Mouse (Mus musculus): ENCODE measurements around the gene Bmpr2. TPM values are rescaled to one million over a fixed set of nuclear protein-coding genes. Genes with fewer than 3 reads are reported as not detected.
A peak's percentile ranks its signal among the peaks of the same experiment; 100 is the strongest.

Bmpr2 gene
- polyA plus RNA-seq, 1 experiment from 2014 or later = 12.5 TPM

DNA sequence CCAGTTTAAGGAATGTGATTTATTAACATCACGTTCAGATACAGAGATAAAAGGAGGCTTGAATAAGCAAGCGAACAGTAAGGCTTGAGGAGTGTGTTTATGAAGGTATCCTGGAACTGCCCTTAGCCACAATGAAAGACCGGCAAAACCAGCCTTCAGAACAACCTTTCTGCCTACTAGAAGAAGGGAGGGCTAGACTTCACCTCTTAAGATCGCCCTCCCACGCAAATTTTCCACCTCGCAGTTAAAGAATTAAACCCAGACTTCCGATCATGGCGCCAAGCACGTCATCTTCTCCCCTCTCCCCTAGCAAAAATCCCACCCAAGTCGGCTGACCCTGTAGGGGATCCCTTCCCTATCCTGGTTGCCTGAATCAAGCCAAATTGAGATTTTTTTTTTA is 992 bp upstream of the Bmpr2 start:
- Histone ChIP-seq H3K4me3 (replicated peaks) (peak overlapping the region; percentile 95), H3K27ac (peak overlapping the region; percentile 99), H3K36me3 (replicated peaks) (no peaks in the 10 kb centered on the region), H3K9me3 (no peaks in the 10 kb centered on the region), H3K4me1 (peaks cover 12% of the 10 kb centered on the region), H3K9ac (peak overlapping the region; percentile 96), H3K4me2 (peak overlapping the region; percentile 75), H3K27me3 (no peaks in the 10 kb centered on the region)
- 3% methylated on average over 10 of the region's 10 CpGs for WGBS
- no peak for ATAC-seq (ENCODE audit: low FRiP score)

DNA sequence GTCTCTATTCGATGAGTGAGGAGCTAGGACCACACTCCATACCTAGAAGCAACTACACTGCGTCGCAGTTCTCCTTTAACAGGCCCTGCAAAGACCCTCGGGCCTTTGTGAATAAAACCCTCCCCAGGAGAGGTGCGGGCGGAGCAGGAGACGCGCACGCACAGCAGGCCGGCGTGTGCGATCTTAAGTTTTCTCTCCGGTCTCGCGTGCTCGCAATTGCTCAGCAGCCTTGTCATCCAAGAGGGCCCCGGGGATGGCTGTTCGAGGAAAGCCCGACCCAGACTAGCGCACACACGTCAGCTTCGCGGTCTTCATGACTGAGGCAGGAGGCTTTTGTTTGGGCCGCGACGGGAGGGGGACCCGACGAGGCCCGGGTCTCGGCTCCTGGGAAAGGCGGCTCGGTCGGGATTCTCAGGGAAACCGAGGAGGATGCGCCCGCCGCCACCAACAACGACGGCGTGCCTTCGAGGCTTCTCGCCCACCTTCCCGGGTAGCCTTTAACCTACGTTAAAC is 493 bp upstream of the Bmpr2 start:
- H3K4me3 ChIP-seq (replicated peaks) = peak overlapping the region; percentile 95
- ATAC-seq (ENCODE audit: low FRiP score) = peak; percentile 66
- H3K27ac ChIP-seq = peak overlapping the region; percentile 99
- H3K4me1 ChIP-seq = peaks cover 13% of the 10 kb centered on the region
- no peaks in the 10 kb centered on the region for H3K9me3 ChIP-seq
- no peaks in the 10 kb centered on the region for H3K27me3 ChIP-seq
- H3K36me3 ChIP-seq (replicated peaks) = no peaks in the 10 kb centered on the region
- peak overlapping the region; percentile 96 for H3K9ac ChIP-seq
- H3K4me2 ChIP-seq = peak overlapping the region; percentile 75
- under 1% methylated on average over 44 of the region's 44 CpGs for WGBS

DNA sequence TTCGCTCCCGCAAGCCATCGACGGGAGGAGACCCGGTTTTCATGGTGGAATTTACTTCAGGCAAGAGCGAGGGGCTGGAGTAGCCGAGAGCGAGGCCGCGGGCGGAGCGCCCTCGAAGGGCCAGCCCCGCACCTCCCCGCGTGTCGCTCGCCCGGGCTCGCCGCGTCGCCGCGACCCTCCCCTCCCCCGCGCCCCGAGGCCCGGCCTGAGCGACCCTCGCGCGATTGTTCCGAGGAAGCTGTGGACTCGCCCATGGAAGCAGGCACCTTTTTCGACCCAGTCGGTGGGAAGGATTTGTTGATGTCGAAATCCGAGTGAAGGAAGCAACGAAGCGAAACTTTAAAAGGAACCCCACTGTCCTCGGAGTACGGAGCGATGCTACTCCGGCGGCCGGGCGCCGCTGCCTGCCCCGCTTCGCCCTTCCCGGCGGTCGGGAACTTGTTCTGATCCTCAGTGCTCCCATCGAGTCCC is 616 bp downstream of the Bmpr2 start:
- Histone ChIP-seq H3K9ac (peak overlapping the region; percentile 96), H3K9me3 (no peaks in the 10 kb centered on the region), H3K4me3 (replicated peaks) (peak overlapping the region; percentile 95), H3K36me3 (replicated peaks) (no peaks in the 10 kb centered on the region), H3K4me2 (peak overlapping the region; percentile 75), H3K27ac (peak overlapping the region; percentile 99), H3K27me3 (no peaks in the 10 kb centered on the region), H3K4me1 (peaks cover 18% of the 10 kb centered on the region)
- ATAC-seq (ENCODE audit: low FRiP score) = peak; percentile 74
- 1% methylated on average over 54 of the region's 55 CpGs for WGBS

DNA sequence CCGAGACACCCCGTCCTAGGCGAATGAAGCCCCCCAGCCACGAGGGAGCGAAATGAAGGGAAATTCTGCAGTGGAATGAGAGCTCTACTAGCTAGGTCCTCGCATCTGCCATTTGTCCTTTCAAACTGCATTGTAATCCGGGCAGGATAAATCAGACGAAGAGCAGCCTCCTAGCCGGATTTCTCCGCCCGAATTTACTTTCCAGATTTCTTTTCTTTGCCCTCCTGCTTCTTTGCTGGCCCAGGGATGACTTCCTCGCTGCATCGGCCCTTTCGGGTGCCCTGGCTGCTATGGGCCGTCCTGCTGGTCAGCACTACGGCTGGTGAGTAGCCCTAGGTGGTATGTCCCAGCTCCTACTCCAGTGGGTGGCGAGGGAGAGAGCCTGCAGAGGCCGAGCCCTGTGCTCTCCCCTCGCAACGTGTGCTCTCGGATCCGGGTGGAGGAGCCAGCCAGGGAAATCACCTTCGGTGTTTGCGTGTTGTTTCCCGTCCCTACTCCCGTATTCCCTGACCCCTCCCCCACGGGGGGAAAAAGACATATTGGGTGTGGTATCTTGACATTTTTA is 1.3 kb downstream of the Bmpr2 start:
- peak overlapping the region; percentile 95 for H3K4me3 ChIP-seq (replicated peaks)
- H3K9me3 ChIP-seq = no peaks in the 10 kb centered on the region
- peak overlapping the region; percentile 75 for H3K4me2 ChIP-seq
- H3K36me3 ChIP-seq (replicated peaks) = no peaks in the 10 kb centered on the region
- under 1% methylated on average over 27 of the region's 27 CpGs for WGBS
- H3K27me3 ChIP-seq = no peaks in the 10 kb centered on the region
- H3K4me1 ChIP-seq = peaks cover 18% of the 10 kb centered on the region
- no peak for ATAC-seq (ENCODE audit: low FRiP score)
- peak overlapping the region; percentile 96 for H3K9ac ChIP-seq
- H3K27ac ChIP-seq = peak overlapping the region; percentile 99

DNA sequence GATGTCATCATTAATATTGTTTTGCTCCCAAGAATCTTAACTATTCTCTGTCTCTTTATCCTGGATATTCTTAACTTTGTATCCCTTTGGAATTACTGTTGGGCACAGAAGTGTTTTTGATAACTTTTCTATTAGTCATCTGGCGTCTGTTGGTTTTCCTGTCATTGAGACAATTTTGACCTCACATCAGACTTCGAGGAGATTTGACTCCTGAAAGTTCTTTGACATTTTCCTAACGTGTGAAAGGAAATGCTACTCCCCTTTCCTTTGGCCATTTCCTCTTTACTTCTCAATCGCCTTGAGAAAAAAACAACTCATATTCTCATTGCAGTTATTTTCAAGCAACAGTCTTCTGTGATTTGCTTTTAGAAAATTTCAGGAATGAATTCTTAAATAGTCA is 2.1 kb downstream of the Bmpr2 start:
- no peak overlapping the region for H3K27ac ChIP-seq
- H3K9ac ChIP-seq = peak overlapping the region; percentile 41; the same call in 1 of the 2 replicates
- H3K9me3 ChIP-seq = no peaks in the 10 kb centered on the region
- H3K4me3 ChIP-seq (replicated peaks) = peak overlapping the region; percentile 95
- H3K27me3 ChIP-seq = no peaks in the 10 kb centered on the region
- no peak for ATAC-seq (ENCODE audit: low FRiP score)
- no peaks in the 10 kb centered on the region for H3K36me3 ChIP-seq (replicated peaks)
- H3K4me1 ChIP-seq = peaks cover 23% of the 10 kb centered on the region
- peak overlapping the region; percentile 75 for H3K4me2 ChIP-seq
- 4% methylated on average over 4 of the region's 4 CpGs for WGBS

DNA sequence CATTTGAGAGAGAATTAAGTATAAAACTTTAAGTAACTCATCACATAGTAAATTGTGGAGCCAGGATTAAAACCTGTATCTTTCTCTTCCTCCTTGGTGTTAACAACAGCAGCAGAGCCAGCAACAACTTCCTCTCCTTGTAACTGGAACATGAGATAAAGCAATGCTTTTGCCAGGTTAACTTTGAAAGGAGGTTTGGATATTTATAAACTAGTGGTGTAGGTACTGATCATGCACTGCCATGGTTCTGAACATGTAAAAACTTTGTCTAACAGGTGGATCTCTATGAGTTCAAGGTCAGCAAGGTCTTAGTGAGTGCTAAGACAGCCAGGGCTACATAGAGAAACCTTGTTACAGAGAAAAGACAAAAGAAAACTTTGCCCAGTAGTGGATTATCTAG is 3.4 kb downstream of the Bmpr2 start:
- no peaks in the 10 kb centered on the region for H3K9me3 ChIP-seq
- no peak for ATAC-seq (ENCODE audit: low FRiP score)
- H3K4me3 ChIP-seq (replicated peaks) = peak overlapping the region; percentile 30
- H3K27me3 ChIP-seq = no peaks in the 10 kb centered on the region
- peak overlapping the region; percentile 65 for H3K4me2 ChIP-seq
- H3K36me3 ChIP-seq (replicated peaks) = no peaks in the 10 kb centered on the region
- H3K27ac ChIP-seq = no peak overlapping the region
- peaks cover 23% of the 10 kb centered on the region for H3K4me1 ChIP-seq
- H3K9ac ChIP-seq = peak overlapping the region; percentile 43; the same call in 1 of the 2 replicates

DNA sequence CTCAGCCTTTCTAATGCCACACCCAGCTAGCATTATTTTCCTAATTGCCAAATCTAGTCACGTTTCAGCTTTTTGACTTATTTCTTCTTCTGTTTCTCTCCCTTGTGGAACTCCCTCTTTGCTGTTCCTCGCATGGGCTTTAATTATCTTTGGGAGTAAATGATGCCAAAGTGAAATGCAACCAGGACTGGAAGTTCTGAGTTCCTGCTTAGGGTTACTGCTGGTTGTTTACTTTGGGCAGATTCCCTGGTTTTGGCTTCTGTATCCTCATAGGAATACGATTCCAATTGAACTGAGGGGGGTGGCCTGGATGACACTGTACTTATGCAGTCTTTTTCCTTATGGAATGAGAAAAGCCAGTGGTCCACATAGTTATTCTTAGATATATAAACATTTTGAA is 8.7 kb downstream of the Bmpr2 start:
- no peak overlapping the region for H3K9ac ChIP-seq
- H3K9me3 ChIP-seq = no peaks in the 10 kb centered on the region
- H3K27ac ChIP-seq = no peak overlapping the region
- no peak overlapping the region for H3K4me3 ChIP-seq (replicated peaks)
- no peak for ATAC-seq (ENCODE audit: low FRiP score)
- H3K36me3 ChIP-seq (replicated peaks) = no peaks in the 10 kb centered on the region
- WGBS = 84% methylated on average over 3 of the region's 3 CpGs
- no peak overlapping the region for H3K4me2 ChIP-seq
- peaks cover 20% of the 10 kb centered on the region for H3K4me1 ChIP-seq
- no peaks in the 10 kb centered on the region for H3K27me3 ChIP-seq

DNA sequence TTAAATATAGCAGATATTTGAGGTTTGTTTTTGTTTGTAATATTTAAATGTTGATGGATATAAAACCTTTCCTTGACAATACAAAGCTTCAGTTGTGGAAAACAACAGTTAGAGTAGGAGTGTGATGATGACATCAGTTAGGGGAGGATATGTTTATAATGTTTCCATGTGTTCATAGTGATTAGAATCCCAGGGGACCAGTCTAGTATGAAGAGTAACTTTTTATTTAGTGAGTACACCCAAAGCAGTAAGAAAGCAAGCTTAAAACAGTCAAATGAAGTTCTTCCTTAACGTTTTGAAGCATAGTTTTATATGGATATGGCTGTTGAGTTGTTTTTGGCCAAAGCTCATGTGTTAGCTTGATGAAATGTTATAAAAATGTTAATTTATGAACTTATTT is 17.9 kb downstream of the Bmpr2 start:
- Histone ChIP-seq H3K4me3 (replicated peaks) (no peak overlapping the region), H3K9ac (no peak overlapping the region), H3K27ac (no peak overlapping the region), H3K9me3 (no peaks in the 10 kb centered on the region), H3K4me2 (no peak overlapping the region), H3K27me3 (no peaks in the 10 kb centered on the region), H3K36me3 (replicated peaks) (no peaks in the 10 kb centered on the region), H3K4me1 (no peaks in the 10 kb centered on the region)
- no peak for ATAC-seq (ENCODE audit: low FRiP score)
- 89% methylated on average over 1 of the region's 1 CpGs for WGBS

DNA sequence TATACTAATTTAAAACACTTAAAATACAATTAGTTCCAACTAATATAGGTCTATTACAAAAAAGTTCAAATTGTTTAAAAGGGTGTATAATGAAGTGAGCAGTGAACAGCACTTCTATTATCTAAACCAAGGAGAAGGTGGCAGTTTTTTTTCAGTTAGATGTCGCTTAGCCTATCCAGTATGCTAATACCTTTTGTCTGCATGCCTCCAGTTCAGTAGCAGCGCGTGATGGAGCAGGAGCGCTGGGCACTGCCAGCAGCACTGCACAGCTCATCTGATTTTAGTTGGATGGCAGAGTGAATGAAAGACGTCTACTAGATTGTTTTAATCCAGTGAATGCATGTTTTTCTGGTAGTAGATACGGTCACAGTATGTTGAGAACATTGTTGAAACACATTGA is 25.8 kb downstream of the Bmpr2 start:
- H3K4me1 ChIP-seq = peaks cover 13% of the 10 kb centered on the region
- no peak overlapping the region; the same call in 1 of the 2 replicates for H3K4me3 ChIP-seq (replicated peaks)
- ATAC-seq (ENCODE audit: low FRiP score) = peak; percentile 88
- H3K9ac ChIP-seq = no peak overlapping the region
- 12% methylated on average over 6 of the region's 6 CpGs for WGBS
- H3K36me3 ChIP-seq (replicated peaks) = no peaks in the 10 kb centered on the region
- no peaks in the 10 kb centered on the region for H3K27me3 ChIP-seq
- H3K9me3 ChIP-seq = no peaks in the 10 kb centered on the region
- peak overlapping the region; percentile 13; the same call in 1 of the 2 replicates for H3K4me2 ChIP-seq
- peak overlapping the region; percentile 59; the same call in 1 of the 2 replicates for H3K27ac ChIP-seq

DNA sequence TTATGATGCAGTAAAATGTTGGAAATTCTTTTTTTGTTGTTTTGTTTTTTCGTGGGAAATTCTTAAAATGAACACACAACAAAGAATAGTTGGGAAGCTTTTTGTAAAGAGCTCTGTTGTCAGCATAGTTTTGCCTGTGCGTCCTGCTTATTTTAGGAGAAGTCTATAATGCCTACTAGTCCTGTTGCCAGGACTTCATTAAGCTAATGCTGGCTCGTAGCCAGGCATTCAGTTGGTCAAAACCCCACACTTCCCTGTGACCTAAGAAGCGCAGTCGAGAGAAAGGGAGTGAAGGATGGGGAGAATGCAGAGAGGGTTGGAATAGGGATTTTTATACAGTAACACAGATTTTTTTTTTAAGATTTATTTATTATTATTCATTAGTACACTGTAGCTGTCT is 26.5 kb downstream of the Bmpr2 start:
- no peaks in the 10 kb centered on the region for H3K9me3 ChIP-seq
- no peak overlapping the region for H3K4me3 ChIP-seq (replicated peaks)
- no peaks in the 10 kb centered on the region for H3K27me3 ChIP-seq
- peak overlapping the region; percentile 59; the same call in 1 of the 2 replicates for H3K27ac ChIP-seq
- H3K9ac ChIP-seq = no peak overlapping the region
- peaks cover 13% of the 10 kb centered on the region for H3K4me1 ChIP-seq
- peak; percentile 62; the same call in 1 of the 2 replicates for ATAC-seq (ENCODE audit: low FRiP score)
- H3K4me2 ChIP-seq = no peak overlapping the region
- H3K36me3 ChIP-seq (replicated peaks) = no peaks in the 10 kb centered on the region
- WGBS = 30% methylated on average over 5 of the region's 5 CpGs

DNA sequence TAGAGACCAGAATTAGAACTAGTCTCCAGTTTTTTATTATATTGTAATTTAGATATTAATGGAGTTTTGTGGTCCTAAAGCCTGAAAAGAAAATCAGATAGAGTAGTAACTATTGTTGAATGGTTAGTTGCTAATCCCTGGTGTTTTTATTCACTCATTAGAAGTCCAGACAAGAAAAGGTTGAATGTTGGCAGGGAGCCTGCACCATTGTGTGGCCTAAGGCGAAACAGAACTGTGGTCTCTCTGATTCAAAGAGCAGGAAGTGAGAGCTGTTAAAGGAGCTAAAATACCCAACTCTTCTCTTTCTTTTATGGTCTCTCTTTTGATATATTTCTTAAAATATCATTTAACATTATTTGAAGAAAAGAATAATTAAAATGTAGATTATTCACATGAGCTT is 32.1 kb downstream of the Bmpr2 start:
- H3K27ac ChIP-seq = no peak overlapping the region
- 13% methylated on average over 1 of the region's 1 CpGs for WGBS
- no peak overlapping the region for H3K4me3 ChIP-seq (replicated peaks)
- no peaks in the 10 kb centered on the region for H3K4me1 ChIP-seq
- no peaks in the 10 kb centered on the region for H3K36me3 ChIP-seq (replicated peaks)
- H3K9ac ChIP-seq = no peak overlapping the region
- H3K27me3 ChIP-seq = no peaks in the 10 kb centered on the region
- ATAC-seq (ENCODE audit: low FRiP score) = no peak
- H3K9me3 ChIP-seq = no peaks in the 10 kb centered on the region
- H3K4me2 ChIP-seq = no peak overlapping the region

DNA sequence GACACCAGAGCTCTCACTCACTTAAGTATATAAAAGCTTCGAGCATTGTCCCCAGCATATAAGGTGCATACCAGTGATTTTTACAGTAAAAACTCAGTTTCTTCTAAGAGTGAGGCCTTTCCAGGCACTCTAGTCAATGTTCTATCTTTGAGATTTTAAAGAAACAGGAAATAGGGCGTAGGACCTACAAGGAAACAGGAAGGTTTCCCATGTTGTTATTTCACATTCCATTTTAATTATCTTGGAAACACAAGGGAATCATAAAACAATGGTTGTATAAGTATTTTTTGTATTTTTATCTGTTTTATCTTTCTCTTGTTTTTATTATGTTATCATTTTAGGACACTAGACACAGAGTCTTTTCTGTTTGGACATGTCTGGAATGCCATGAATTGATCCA is 34.7 kb downstream of the Bmpr2 start:
- Histone ChIP-seq H3K4me1 (no peaks in the 10 kb centered on the region), H3K4me2 (no peak overlapping the region), H3K27me3 (no peaks in the 10 kb centered on the region), H3K9ac (no peak overlapping the region), H3K36me3 (replicated peaks) (no peaks in the 10 kb centered on the region), H3K27ac (no peak overlapping the region), H3K4me3 (replicated peaks) (no peak overlapping the region), H3K9me3 (no peaks in the 10 kb centered on the region)
- 91% methylated on average over 2 of the region's 2 CpGs for WGBS
- no peak for ATAC-seq (ENCODE audit: low FRiP score)

DNA sequence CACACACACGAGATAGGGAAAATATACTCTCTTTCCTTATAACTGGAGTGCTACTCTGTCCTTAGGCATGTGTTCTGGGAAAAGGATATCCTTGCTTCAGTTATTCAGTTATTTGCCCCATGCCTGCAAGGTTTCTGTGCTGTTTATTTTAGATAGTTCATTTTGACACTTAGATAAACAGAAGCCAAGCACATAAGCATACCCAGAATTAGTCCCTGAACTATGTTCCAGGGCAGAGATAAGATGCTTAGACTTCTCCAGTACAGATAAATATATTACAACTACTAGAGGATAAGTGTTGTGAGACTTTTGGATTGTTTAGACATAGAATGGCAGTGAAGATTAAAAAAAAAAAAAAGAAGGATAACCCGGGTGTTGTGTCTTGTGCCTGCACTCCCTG is 41.2 kb downstream of the Bmpr2 start:
- no peaks in the 10 kb centered on the region for H3K9me3 ChIP-seq
- H3K4me2 ChIP-seq = no peak overlapping the region
- H3K4me1 ChIP-seq = no peaks in the 10 kb centered on the region
- WGBS = 87% methylated on average over 2 of the region's 2 CpGs
- no peak overlapping the region for H3K4me3 ChIP-seq (replicated peaks)
- H3K27ac ChIP-seq = no peak overlapping the region
- no peaks in the 10 kb centered on the region for H3K27me3 ChIP-seq
- no peaks in the 10 kb centered on the region for H3K36me3 ChIP-seq (replicated peaks)
- ATAC-seq (ENCODE audit: low FRiP score) = no peak
- H3K9ac ChIP-seq = no peak overlapping the region

All from forebrain, embryonic 12.5 days (tissue).